In the genomic region with DNA sequence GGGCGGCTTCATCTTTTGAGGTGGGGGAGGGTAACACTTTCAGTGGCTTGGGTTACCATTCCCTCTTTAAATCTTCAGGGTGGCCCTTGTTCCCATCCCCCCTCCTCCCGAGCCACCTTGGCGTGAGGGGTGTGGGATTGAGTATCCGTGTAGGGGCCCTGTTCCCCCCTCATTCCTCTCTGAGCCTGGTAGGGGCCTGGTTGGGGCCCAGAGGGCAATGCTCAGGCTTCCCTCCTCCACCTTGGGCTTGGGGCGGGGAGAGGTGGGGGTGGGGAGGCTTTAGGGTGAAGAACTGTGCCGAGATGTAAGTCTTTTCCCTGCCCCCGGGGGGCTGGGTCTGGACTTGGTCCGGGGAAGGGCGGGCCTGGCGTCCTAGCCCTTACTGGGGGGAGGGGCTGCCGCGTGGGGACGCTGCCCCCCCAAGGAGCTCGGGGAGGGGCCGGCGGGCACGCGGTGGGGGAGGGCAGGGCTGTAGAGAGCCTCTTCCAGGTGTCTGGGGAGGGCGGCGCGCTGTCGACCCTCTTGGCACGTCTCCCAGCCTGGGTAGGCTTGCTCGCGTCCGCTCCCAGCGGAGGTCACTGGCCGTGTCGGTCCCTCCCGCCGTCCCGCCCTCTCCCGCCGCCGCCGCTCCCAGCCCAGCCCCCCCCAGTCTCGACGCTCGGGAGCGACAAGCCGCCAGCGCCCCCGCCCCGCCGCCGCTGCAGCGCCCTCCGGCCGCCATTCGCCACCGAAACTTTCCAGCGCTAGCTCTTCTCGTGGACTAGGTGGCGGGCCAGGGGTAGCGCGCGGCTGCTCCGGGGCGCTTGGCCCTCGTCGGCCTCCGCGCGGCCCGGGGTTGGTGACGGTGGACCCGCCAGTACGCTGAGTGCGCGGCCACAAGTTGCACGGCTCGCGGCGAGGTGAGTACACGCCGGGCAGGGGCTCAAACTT, we compare ENCODE assay signal across 8 mouse cellular contexts. TPM values are rescaled to one million over a fixed set of nuclear protein-coding genes. Genes with fewer than 3 reads are reported as not detected.
DNase-seq lines count a peak whose midpoint lies in the region; ATAC-seq and TF ChIP-seq lines count a peak whose summit lies in the region.

A gene (plus strand): TSS at position 643 of the 930 bp plus-strand sequence.

- TF ChIP-seq EP300 in liver, embryonic 14.5 days (IDR thresholded peaks at IDR 0.05; ENCODE audit: low read depth): no peak

- no peak for TF ChIP-seq CTCF in C2C12 (IDR thresholded peaks at IDR 0.05; ENCODE audit: control insufficient read depth, insufficient read depth, insufficient read length)
- TF ChIP-seq CTCF in bone marrow, adult 2 months (IDR thresholded peaks at IDR 0.05; ENCODE audit: control insufficient read depth, insufficient read depth, low read length): no peak
- no peak for TF ChIP-seq CTCF in embryonic fibroblast, embryonic 13.5 days (IDR thresholded peaks at IDR 0.05; ENCODE audit: borderline replicate concordance, insufficient read depth, low read length)
- no peak; the same call in none of the 2 replicates for TF ChIP-seq CTCF in kidney, postnatal 0 days (IDR thresholded peaks at IDR 0.05; ENCODE audit: low read depth)
- peak; percentile 32; the same call in 1 of the 2 replicates for TF ChIP-seq CTCF in liver, embryonic 14.5 days (IDR thresholded peaks at IDR 0.05; ENCODE audit: low read depth)

- H3K79me3 ChIP-seq in C2C12 (ENCODE audit: low read depth): peaks cover 41% of the 10 kb centered on the region

- H3K9ac ChIP-seq in heart, embryonic 12.5 days: peak within 1 kb of the TSS; percentile 89
- peak within 1 kb of the TSS; percentile 83 for H3K9ac ChIP-seq in kidney, postnatal 0 days (ENCODE audit: low read depth, low read length)
- H3K9ac ChIP-seq in liver, embryonic 14.5 days (replicated peaks): peak within 1 kb of the TSS; percentile 70
- peak within 1 kb of the TSS; percentile 72 for H3K9ac ChIP-seq in neural tube, embryonic 11.5 days (ENCODE audit: low read length)
- peak within 1 kb of the TSS; percentile 84 for H3K9ac ChIP-seq in stomach, embryonic 16.5 days (ENCODE audit: low read length)

- no peaks in the 10 kb centered on the region for H3K27me3 ChIP-seq in C2C12 (ENCODE audit: control insufficient read depth, insufficient read depth, insufficient read length)
- no peaks in the 10 kb centered on the region for H3K27me3 ChIP-seq in heart, embryonic 12.5 days (replicated peaks)
- H3K27me3 ChIP-seq in kidney, postnatal 0 days (ENCODE audit: insufficient read depth, low read length): no peaks in the 10 kb centered on the region
- H3K27me3 ChIP-seq in liver, embryonic 14.5 days (ENCODE audit: control insufficient read depth, insufficient read depth, low read length): no peaks in the 10 kb centered on the region
- no peaks in the 10 kb centered on the region for H3K27me3 ChIP-seq in neural tube, embryonic 11.5 days (ENCODE audit: control insufficient read depth, insufficient read depth, low read length)
- H3K27me3 ChIP-seq in stomach, embryonic 16.5 days (ENCODE audit: control insufficient read depth, insufficient read depth, low read length): no peaks in the 10 kb centered on the region

- H3ac ChIP-seq in C2C12 (ENCODE audit: control insufficient read depth, insufficient read length, low read depth): peak within 1 kb of the TSS; percentile 82

- H3K27ac ChIP-seq in bone marrow, adult 2 months (ENCODE audit: control insufficient read depth, insufficient read depth, low read depth, low read length, poor library complexity): peak within 1 kb of the TSS; percentile 89
- H3K27ac ChIP-seq in embryonic fibroblast, embryonic 13.5 days (ENCODE audit: insufficient read depth, low read length): peak within 1 kb of the TSS; percentile 98
- peak within 1 kb of the TSS; percentile 97 for H3K27ac ChIP-seq in heart, embryonic 12.5 days (ENCODE audit: poor library complexity, severe bottlenecking)
- H3K27ac ChIP-seq in kidney, postnatal 0 days: peak within 1 kb of the TSS; percentile 95
- H3K27ac ChIP-seq in liver, embryonic 14.5 days: peak within 1 kb of the TSS; percentile 47
- peak within 1 kb of the TSS; percentile 88 for H3K27ac ChIP-seq in neural tube, embryonic 11.5 days (ENCODE audit: low read depth, low read length)
- peak within 1 kb of the TSS; percentile 96 for H3K27ac ChIP-seq in stomach, embryonic 16.5 days (ENCODE audit: low read length)

- 11% methylated on average over 39 of the region's 76 CpGs for WGBS in bone marrow, adult 2 months
- WGBS in heart, embryonic 12.5 days: 22% methylated on average over 57 of the region's 76 CpGs
- 37% methylated on average over 43 of the region's 76 CpGs for WGBS in kidney, postnatal 0 days
- 15% methylated on average over 60 of the region's 76 CpGs for WGBS in liver, embryonic 14.5 days (ENCODE audit: insufficient replicate concordance)
- WGBS in neural tube, embryonic 11.5 days: 17% methylated on average over 52 of the region's 76 CpGs
- WGBS in stomach, embryonic 16.5 days: 15% methylated on average over 42 of the region's 76 CpGs

- TF ChIP-seq POLR2A in bone marrow, adult 2 months (IDR thresholded peaks at IDR 0.05; ENCODE audit: borderline replicate concordance, control insufficient read depth, low read depth, low read length): no peak
- no peak for TF ChIP-seq POLR2A in embryonic fibroblast, embryonic 13.5 days (IDR thresholded peaks at IDR 0.05; ENCODE audit: low read depth, low read length)

- DNase-seq in kidney, postnatal 0 days (ENCODE audit: low spot score): peak; percentile 82
- peak; percentile 27 to 47 (median 36) for DNase-seq in liver, embryonic 14.5 days (ENCODE audit: low read depth in 3 of 3, low spot score in 3 of 3)
- peak; percentile 82 for DNase-seq in neural tube, embryonic 11.5 days (ENCODE audit: low spot score)

- peak within 1 kb of the TSS; percentile 70 for H3K4me2 ChIP-seq in heart, embryonic 12.5 days
- H3K4me2 ChIP-seq in kidney, postnatal 0 days (ENCODE audit: low read length): peak within 1 kb of the TSS; percentile 55
- H3K4me2 ChIP-seq in liver, embryonic 14.5 days (ENCODE audit: low read depth): peak within 1 kb of the TSS; percentile 75
- H3K4me2 ChIP-seq in neural tube, embryonic 11.5 days (ENCODE audit: low read depth): peak within 1 kb of the TSS; percentile 49
- peak within 1 kb of the TSS; percentile 50 for H3K4me2 ChIP-seq in stomach, embryonic 16.5 days (ENCODE audit: low read depth, low read length)

- peak; percentile 87 for ATAC-seq in heart, embryonic 12.5 days (ENCODE audit: insufficient number of reproducible peaks, low FRiP score)
- ATAC-seq in kidney, postnatal 0 days (replicated peaks; ENCODE audit: low FRiP score, low read depth): peak; percentile 88
- ATAC-seq in liver, embryonic 14.5 days (ENCODE audit: insufficient read depth): peak; percentile 74
- ATAC-seq in neural tube, embryonic 11.5 days (ENCODE audit: insufficient read depth, low FRiP score, low TSS enrichment): peak; percentile 82
- peak; percentile 84 for ATAC-seq in stomach, embryonic 16.5 days (ENCODE audit: insufficient read depth, low FRiP score)

- no peaks in the 10 kb centered on the region; the same call in 1 of the 2 replicates for H3K4me1 ChIP-seq in bone marrow, adult 2 months (ENCODE audit: control insufficient read depth, insufficient read depth, low read length)
- no peaks in the 10 kb centered on the region; the same call in 1 of the 2 replicates for H3K4me1 ChIP-seq in embryonic fibroblast, embryonic 13.5 days (ENCODE audit: control insufficient read depth, insufficient read depth, low read length)
- H3K4me1 ChIP-seq in heart, embryonic 12.5 days (replicated peaks): peaks cover 6% of the 10 kb centered on the region
- 0 out of 2 replicates have a peak, but pooled peaks cover 3% of the 10 kb centered on the region for H3K4me1 ChIP-seq in kidney, postnatal 0 days (replicated peaks; ENCODE audit: insufficient read depth, low read length)
- peaks cover 2% of the 10 kb centered on the region in 2 experiments; a peak in 3 of 4 replicates for H3K4me1 ChIP-seq in liver, embryonic 14.5 days (replicated peaks; ENCODE audit: control insufficient read depth in 2 of 2, insufficient read depth in 2 of 2, low read length in 1 of 2)
- H3K4me1 ChIP-seq in neural tube, embryonic 11.5 days (ENCODE audit: control insufficient read depth, insufficient read depth, low read length): peaks cover 4% of the 10 kb centered on the region; the same call in 1 of the 2 replicates
- H3K4me1 ChIP-seq in stomach, embryonic 16.5 days (ENCODE audit: control insufficient read depth, insufficient read depth, low read length): peaks cover 9% of the 10 kb centered on the region; the same call in 1 of the 2 replicates

- peaks cover 46% of the 10 kb centered on the region for H3K79me2 ChIP-seq in C2C12 (ENCODE audit: control insufficient read depth, insufficient read depth)

- H3K4me3 ChIP-seq in C2C12 (ENCODE audit: insufficient read depth, poor library complexity, severe bottlenecking): peak within 1 kb of the TSS; percentile 50
- peak within 1 kb of the TSS; percentile 76 for H3K4me3 ChIP-seq in bone marrow, adult 2 months (replicated peaks; ENCODE audit: control insufficient read depth, low read depth, low read length)
- peak within 1 kb of the TSS; percentile 74 for H3K4me3 ChIP-seq in embryonic fibroblast, embryonic 13.5 days (ENCODE audit: insufficient read depth, low read length)
- H3K4me3 ChIP-seq in heart, embryonic 12.5 days: peak within 1 kb of the TSS; percentile 87
- H3K4me3 ChIP-seq in kidney, postnatal 0 days (replicated peaks; ENCODE audit: low read depth, low read length): peak within 1 kb of the TSS; percentile 67
- H3K4me3 ChIP-seq in liver, embryonic 14.5 days (ENCODE audit: insufficient read depth in 1 of 2, low read depth in 2 of 2, low read length in 2 of 2): peak within 1 kb of the TSS; percentile 71 to 74
- H3K4me3 ChIP-seq in neural tube, embryonic 11.5 days (ENCODE audit: low read depth, low read length): peak within 1 kb of the TSS; percentile 64
- H3K4me3 ChIP-seq in stomach, embryonic 16.5 days (replicated peaks; ENCODE audit: low read length): peak within 1 kb of the TSS; percentile 66

- H3K9me3 ChIP-seq in heart, embryonic 12.5 days (replicated peaks): 0 out of 2 replicates have a peak, but pooled peaks cover 6% of the 10 kb centered on the region
- no peaks in the 10 kb centered on the region for H3K9me3 ChIP-seq in kidney, postnatal 0 days (replicated peaks; ENCODE audit: low read length)
- no peaks in the 10 kb centered on the region for H3K9me3 ChIP-seq in liver, embryonic 14.5 days (ENCODE audit: control insufficient read depth, low read length)
- no peaks in the 10 kb centered on the region for H3K9me3 ChIP-seq in neural tube, embryonic 11.5 days (ENCODE audit: control insufficient read depth, low read length)
- H3K9me3 ChIP-seq in stomach, embryonic 16.5 days (replicated peaks; ENCODE audit: control insufficient read depth, low read length): no peaks in the 10 kb centered on the region

- no peaks in the 10 kb centered on the region for H3K36me3 ChIP-seq in C2C12 (ENCODE audit: control insufficient read depth, insufficient read depth)
- H3K36me3 ChIP-seq in heart, embryonic 12.5 days: no peaks in the 10 kb centered on the region
- no peaks in the 10 kb centered on the region for H3K36me3 ChIP-seq in kidney, postnatal 0 days (ENCODE audit: insufficient read depth, low read length)
- no peaks in the 10 kb centered on the region for H3K36me3 ChIP-seq in liver, embryonic 14.5 days (replicated peaks; ENCODE audit: control insufficient read depth, insufficient read depth, low read depth)
- H3K36me3 ChIP-seq in neural tube, embryonic 11.5 days (ENCODE audit: control insufficient read depth, insufficient read depth, low read length): no peaks in the 10 kb centered on the region
- no peaks in the 10 kb centered on the region for H3K36me3 ChIP-seq in stomach, embryonic 16.5 days (ENCODE audit: control insufficient read depth, insufficient read depth, low read length)

RNA-seq across cellular contexts. Expression of the gene that starts here (rescaled TPM):
- 33.9 TPM for polyA plus RNA-seq in C2C12 (2012; fragmentation: generic; extraction: Trizol)
- 5.6 and 7.1 TPM in 2 replicates for polyA plus RNA-seq in bone marrow, adult 2 months (2011; ENCODE audit: insufficient read depth, insufficient read length, low replicate concordance, missing spikeins)
- 91.5 and 98.7 TPM in 2 replicates for polyA plus RNA-seq in embryonic fibroblast, embryonic 13.5 days (2011; ENCODE audit: insufficient read length, low read depth, missing spikeins)
- polyA plus RNA-seq in heart, embryonic 12.5 days (2016; fragmentation: Nextera tagmentation; extraction: Ambion mirVana): 63.4 and 63.6 TPM in 2 replicates
- 46.9 and 53.9 TPM in 2 replicates for polyA plus RNA-seq in kidney, postnatal 0 days (2015; fragmentation: Nextera tagmentation; extraction: Ambion mirVana)
- 6.4 and 7.6 TPM in 2 replicates for polyA plus RNA-seq in liver, embryonic 14.5 days (2012; rRNA removed)
- polyA plus RNA-seq in liver, embryonic 14.5 days (2014; fragmentation: Nextera tagmentation; extraction: Ambion mirVana): 14.2 and 18.6 TPM in 2 replicates
- polyA plus RNA-seq in neural tube, embryonic 11.5 days (2014; fragmentation: Nextera tagmentation; extraction: Ambion mirVana): 77.6 and 81.1 TPM in 2 replicates
- 56.8 and 60.7 TPM in 2 replicates for polyA plus RNA-seq in stomach, embryonic 16.5 days (2015; fragmentation: Nextera tagmentation; extraction: Ambion mirVana)

Comparison
In these comparisons a context has a peak if more than half of its experiments do, and no peak if none do; other contexts are left out.
1. Peak in every context shown above with its lines: DNase-seq, ATAC-seq, H3K4me3 ChIP-seq and H3K27ac ChIP-seq.
2. H3K27ac ChIP-seq: peak in every context shown above with its lines; median percentile 98 in embryonic fibroblast, embryonic 13.5 days; 97 in heart, embryonic 12.5 days; 96 in stomach, embryonic 16.5 days; 95 in kidney, postnatal 0 days; 89 in bone marrow, adult 2 months; 88 in neural tube, embryonic 11.5 days; 47 in liver, embryonic 14.5 days.